Mouse (Mus musculus) gastrocnemius, postnatal 14 days (tissue): ENCODE measurements around the gene Exosc2. TPM values are rescaled to one million over a fixed set of nuclear protein-coding genes. Genes with fewer than 3 reads are reported as not detected.
"Not testable (repeated sequence)": the region's sequence is repeated elsewhere in the genome, so short reads cannot be mapped to it uniquely, and the experiment has no call there.

ENCODE experiments used
- DNase-seq: peaks from one replicate; pipeline ENCODE4 v3.0.0; 2021; ENCODE audit warnings: mixed read lengths
- intact Hi-C: fragments of 180-260 bp; cut with DNase I; formaldehyde crosslinking; loops from one replicate; pipeline ENCODE4 v1.15.1; 2025; ENCODE audit warnings: low total_unique reads
- total RNA-seq, 2 experiments: library from RNA; stranded (reverse); gene quantifications; 2 replicates each; pipeline ENCODE4 v1.2.3; 2021

Exosc2 gene
- total RNA-seq, 2 experiments from 2014 or later: 7.8 to 8.5 TPM

- DNase-seq: no peak
- intact Hi-C loops: no loop called here
Observed at GRCm38 (mm10) chr2:31662939-31663803, 7.3 kb upstream of the Exosc2 start.

- intact Hi-C loops: no loop called here
- DNase-seq: no peak
Observed at GRCm38 (mm10) chr2:31663804-31664180, 6.7 kb upstream of the Exosc2 start.

GRCm38 (mm10) chr2:31667332-31667731 lies 3.2 kb upstream of the Exosc2 start:
- DNase-seq: peak; percentile 17

GRCm38 (mm10) chr2:31678641-31679040 lies 8.1 kb downstream of the Exosc2 start:
- intact Hi-C loops: no loop called here
- DNase-seq: no peak

More at GRCm38 (mm10) chr2:31667332-31667731, 3.2 kb upstream of the Exosc2 start:
- intact Hi-C loops: no loop called here

GRCm38 (mm10) chr2:31681051-31681707 lies 10.7 kb downstream of the Exosc2 start:
- not testable (repeated sequence) for DNase-seq
- intact Hi-C loops: loop anchor here (5.0 to 10.0 kb wide), 2 partner anchors 106 to 234 kb away; no protein-coding TSS in a partner anchor

GRCm38 (mm10) chr2:31681731-31682235 lies 11.3 kb downstream of the Exosc2 start:
- intact Hi-C loops: loop anchor here (5.0 to 10.0 kb wide), 2 partner anchors 106 to 233 kb away; no protein-coding TSS in a partner anchor
- DNase-seq: no peak

GRCm38 (mm10) chr2:31683666-31684065 lies 13.2 kb downstream of the Exosc2 start:
- intact Hi-C loops: loop anchor here (5.0 to 10.0 kb wide), 2 partner anchors 104 to 231 kb away; no protein-coding TSS in a partner anchor
- peak; percentile 48 for DNase-seq

GRCm38 (mm10) chr2:31688074-31688925 lies 17.8 kb downstream of the Exosc2 start, which contains the start of gene Abl1:
Gene Abl1, plus strand, starts transcription at chr2:31688376.
- peak; percentile 96 for DNase-seq
- intact Hi-C loops: loop anchor here (10.0 kb wide), 1 partner anchor 227 kb away; no protein-coding TSS in a partner anchor

- intact Hi-C loops: loop anchor here (10.0 kb wide), 1 partner anchor 226 kb away; no protein-coding TSS in a partner anchor
- no peak for DNase-seq
Observed at GRCm38 (mm10) chr2:31689045-31689444, 18.5 kb downstream of the Exosc2 start.

- intact Hi-C loops: no loop called here
- no peak for DNase-seq
Observed at GRCm38 (mm10) chr2:31690063-31690462, 19.5 kb downstream of the Exosc2 start.

- intact Hi-C loops: no loop called here
- no peak for DNase-seq
Observed at GRCm38 (mm10) chr2:31698209-31698608, 27.7 kb downstream of the Exosc2 start.

GRCm38 (mm10) chr2:31700545-31701446 lies 30.3 kb downstream of the Exosc2 start:
- DNase-seq: no peak
- intact Hi-C loops: no loop called here

- no peak for DNase-seq
- intact Hi-C loops: no loop called here
Observed at GRCm38 (mm10) chr2:31703226-31703625, 32.7 kb downstream of the Exosc2 start.

- no peak for DNase-seq
- intact Hi-C loops: no loop called here
Observed at GRCm38 (mm10) chr2:31705914-31706313, 35.4 kb downstream of the Exosc2 start.

GRCm38 (mm10) chr2:31706531-31706930 lies 36.0 kb downstream of the Exosc2 start:
- DNase-seq: no peak
- intact Hi-C loops: no loop called here

GRCm38 (mm10) chr2:31712716-31713115 lies 42.2 kb downstream of the Exosc2 start:
- no peak for DNase-seq
- intact Hi-C loops: no loop called here

- intact Hi-C loops: no loop called here
- no peak for DNase-seq
Observed at GRCm38 (mm10) chr2:31713813-31714212, 43.3 kb downstream of the Exosc2 start.

GRCm38 (mm10) chr2:31714780-31715179 lies 44.3 kb downstream of the Exosc2 start:
- no peak for DNase-seq
- intact Hi-C loops: no loop called here
